Comparison of ENCODE assay signal across 11 mouse cellular contexts in genomic region chr8:12032386-12032785, GRCm38 (mm10).
"Had no signal": no experiment of that assay in that cellular context is flagged by ENCODE, and none has a peak within 500 bp of the region (broad histone marks: within the 10 kb centered on the region; RNA-seq: fewer than 3 reads in every experiment).

No protein-coding gene starts in this region.

- H3K4me3 ChIP-seq: intestine, embryonic 15.5 days; kidney, embryonic 15.5 days; limb, embryonic 10.5 days; liver, embryonic 15.5 days; megakaryocyte, embryonic 14.5 days; midbrain, embryonic 15.5 days; neural tube, embryonic 12.5 days; stomach, embryonic 15.5 days had no signal

- DNase-seq: kidney, adult 18-20 months; thymus, adult 2 months; thymus, postnatal 25 days had no signal

- H3K27ac ChIP-seq: intestine, embryonic 15.5 days; kidney, embryonic 15.5 days; limb, embryonic 10.5 days; liver, embryonic 15.5 days; midbrain, embryonic 15.5 days; neural tube, embryonic 12.5 days; stomach, embryonic 15.5 days had no signal

- ATAC-seq: intestine, embryonic 15.5 days; midbrain, embryonic 15.5 days had no signal
